Mouse (Mus musculus): ENCODE data around the gene Grik5. TPM values are rescaled to one million over a fixed set of nuclear protein-coding genes. Genes with fewer than 3 reads are reported as not detected.

The Grik5 gene
- polyA plus RNA-seq, 1 experiment from 2014 or later, result 8.5 TPM

GRCm38 (mm10) chr7:25000711-25001110, 71.4 kb downstream of the Grik5 start:
- Histone ChIP-seq H3K27ac (no peak overlapping the region), H3K4me1 (peaks cover 13% of the 10 kb centered on the region), H3K4me2 (replicated peaks) (no peak overlapping the region), H3K4me3 (no peak overlapping the region), H3K27me3 (peaks cover 31% of the 10 kb centered on the region), H3K9ac (no peak overlapping the region), H3K9me3 (no peaks in the 10 kb centered on the region), H3K36me3 (no peaks in the 10 kb centered on the region)
- no peak for ATAC-seq (ENCODE audit: low FRiP score, low read depth)
- WGBS, result 74% methylated on average over 12 of the region's 12 CpGs

GRCm38 (mm10) chr7:25000211-25000610, 71.9 kb downstream of the Grik5 start:
- ATAC-seq (ENCODE audit: low FRiP score, low read depth), result no peak
- no peak overlapping the region for H3K9ac ChIP-seq
- no peak overlapping the region for H3K4me3 ChIP-seq
- H3K27ac ChIP-seq, result no peak overlapping the region
- no peaks in the 10 kb centered on the region for H3K9me3 ChIP-seq
- H3K27me3 ChIP-seq, result peaks cover 26% of the 10 kb centered on the region
- no peak overlapping the region for H3K4me2 ChIP-seq (replicated peaks)
- H3K4me1 ChIP-seq, result peaks cover 8% of the 10 kb centered on the region
- no peaks in the 10 kb centered on the region for H3K36me3 ChIP-seq
- WGBS, result 69% methylated on average over 7 of the region's 7 CpGs

GRCm38 (mm10) chr7:24993081-24993480, 79.1 kb downstream of the Grik5 start:
- Histone ChIP-seq H3K27ac (no peak overlapping the region), H3K4me2 (replicated peaks) (no peak overlapping the region), H3K4me1 (no peaks in the 10 kb centered on the region), H3K36me3 (no peaks in the 10 kb centered on the region), H3K9me3 (no peaks in the 10 kb centered on the region), H3K4me3 (no peak overlapping the region), H3K9ac (no peak overlapping the region), H3K27me3 (peaks cover 14% of the 10 kb centered on the region)
- no peak for ATAC-seq (ENCODE audit: low FRiP score, low read depth)
- 69% methylated on average over 6 of the region's 6 CpGs for WGBS

GRCm38 (mm10) chr7:24990478-24990877, 81.7 kb downstream of the Grik5 start:
- no peaks in the 10 kb centered on the region for H3K36me3 ChIP-seq
- H3K4me3 ChIP-seq, result no peak overlapping the region
- no peak overlapping the region for H3K4me2 ChIP-seq (replicated peaks)
- WGBS, result 81% methylated on average over 8 of the region's 8 CpGs
- ATAC-seq (ENCODE audit: low FRiP score, low read depth), result no peak
- no peaks in the 10 kb centered on the region for H3K9me3 ChIP-seq
- H3K27me3 ChIP-seq, result peaks cover 14% of the 10 kb centered on the region
- no peaks in the 10 kb centered on the region for H3K4me1 ChIP-seq
- H3K27ac ChIP-seq, result no peak overlapping the region
- no peak overlapping the region for H3K9ac ChIP-seq

GRCm38 (mm10) chr7:24987941-24988340, 84.2 kb downstream of the Grik5 start:
- H3K9me3 ChIP-seq, result no peaks in the 10 kb centered on the region
- no peak overlapping the region for H3K9ac ChIP-seq
- H3K4me2 ChIP-seq (replicated peaks), result no peak overlapping the region
- no peaks in the 10 kb centered on the region for H3K36me3 ChIP-seq
- no peaks in the 10 kb centered on the region for H3K4me1 ChIP-seq
- ATAC-seq (ENCODE audit: low FRiP score, low read depth), result no peak
- H3K27me3 ChIP-seq, result peaks cover 10% of the 10 kb centered on the region
- H3K27ac ChIP-seq, result no peak overlapping the region
- WGBS, result 85% methylated on average over 14 of the region's 14 CpGs
- H3K4me3 ChIP-seq, result no peak overlapping the region

- no peak overlapping the region for H3K27ac ChIP-seq
- no peak overlapping the region for H3K4me3 ChIP-seq
- H3K9ac ChIP-seq, result no peak overlapping the region
- no peaks in the 10 kb centered on the region for H3K27me3 ChIP-seq
- WGBS, result 73% methylated on average over 5 of the region's 5 CpGs
- H3K36me3 ChIP-seq, result no peaks in the 10 kb centered on the region
- no peak overlapping the region for H3K4me2 ChIP-seq (replicated peaks)
- ATAC-seq (ENCODE audit: low FRiP score, low read depth), result no peak
- H3K4me1 ChIP-seq, result no peaks in the 10 kb centered on the region
- no peaks in the 10 kb centered on the region for H3K9me3 ChIP-seq
These were observed 86.3 kb downstream of the Grik5 start for GRCm38 (mm10) chr7:24985799-24986198.

- no peak for ATAC-seq (ENCODE audit: low FRiP score, low read depth)
- H3K9me3 ChIP-seq, result no peaks in the 10 kb centered on the region
- no peak overlapping the region for H3K9ac ChIP-seq
- H3K4me3 ChIP-seq, result no peak overlapping the region
- H3K36me3 ChIP-seq, result no peaks in the 10 kb centered on the region
- no peaks in the 10 kb centered on the region for H3K27me3 ChIP-seq
- no peak overlapping the region for H3K4me2 ChIP-seq (replicated peaks)
- H3K27ac ChIP-seq, result no peak overlapping the region
- WGBS, result 82% methylated on average over 2 of the region's 2 CpGs
- no peaks in the 10 kb centered on the region for H3K4me1 ChIP-seq
These were observed 87.8 kb downstream of the Grik5 start for GRCm38 (mm10) chr7:24984307-24984706.

GRCm38 (mm10) chr7:24983396-24983795, 88.8 kb downstream of the Grik5 start:
- Histone ChIP-seq H3K9me3 (no peaks in the 10 kb centered on the region), H3K9ac (no peak overlapping the region), H3K27ac (no peak overlapping the region), H3K4me3 (no peak overlapping the region), H3K4me1 (no peaks in the 10 kb centered on the region), H3K27me3 (peaks cover 4% of the 10 kb centered on the region; the same call in 1 of the 2 replicates), H3K4me2 (replicated peaks) (no peak overlapping the region), H3K36me3 (no peaks in the 10 kb centered on the region)
- no peak for ATAC-seq (ENCODE audit: low FRiP score, low read depth)
- 88% methylated on average over 5 of the region's 5 CpGs for WGBS

GRCm38 (mm10) chr7:24980439-24980838, 91.7 kb downstream of the Grik5 start:
- H3K9me3 ChIP-seq, result no peaks in the 10 kb centered on the region
- ATAC-seq (ENCODE audit: low FRiP score, low read depth), result no peak
- H3K4me2 ChIP-seq (replicated peaks), result no peak overlapping the region
- H3K36me3 ChIP-seq, result no peaks in the 10 kb centered on the region
- H3K27me3 ChIP-seq, result peaks cover 4% of the 10 kb centered on the region; the same call in 1 of the 2 replicates
- H3K4me3 ChIP-seq, result no peak overlapping the region
- 81% methylated on average over 7 of the region's 7 CpGs for WGBS
- no peaks in the 10 kb centered on the region for H3K4me1 ChIP-seq
- no peak overlapping the region for H3K27ac ChIP-seq
- no peak overlapping the region for H3K9ac ChIP-seq

- no peak for ATAC-seq (ENCODE audit: low FRiP score, low read depth)
- H3K27me3 ChIP-seq, result peaks cover 4% of the 10 kb centered on the region; the same call in 1 of the 2 replicates
- H3K36me3 ChIP-seq, result no peaks in the 10 kb centered on the region
- H3K27ac ChIP-seq, result no peak overlapping the region
- no peaks in the 10 kb centered on the region for H3K4me1 ChIP-seq
- no peaks in the 10 kb centered on the region for H3K9me3 ChIP-seq
- H3K4me2 ChIP-seq (replicated peaks), result no peak overlapping the region
- 88% methylated on average over 7 of the region's 7 CpGs for WGBS
- H3K9ac ChIP-seq, result no peak overlapping the region
- no peak overlapping the region for H3K4me3 ChIP-seq
These were observed 93.4 kb downstream of the Grik5 start for GRCm38 (mm10) chr7:24978781-24979180.

- Histone ChIP-seq H3K9ac (no peak overlapping the region), H3K27ac (no peak overlapping the region), H3K4me2 (replicated peaks) (no peak overlapping the region), H3K4me3 (no peak overlapping the region), H3K36me3 (peaks cover 2% of the 10 kb centered on the region), H3K27me3 (peaks cover 4% of the 10 kb centered on the region; the same call in 1 of the 2 replicates), H3K4me1 (peaks cover 8% of the 10 kb centered on the region), H3K9me3 (no peaks in the 10 kb centered on the region)
- WGBS, result 29% methylated on average over 9 of the region's 9 CpGs
- ATAC-seq (ENCODE audit: low FRiP score, low read depth), result no peak
These were observed 97.1 kb downstream of the Grik5 start for GRCm38 (mm10) chr7:24974893-24975595.

GRCm38 (mm10) chr7:24973902-24974301, 98.2 kb downstream of the Grik5 start:
- WGBS, result 73% methylated on average over 5 of the region's 5 CpGs
- Histone ChIP-seq H3K4me1 (peaks cover 8% of the 10 kb centered on the region), H3K4me3 (no peak overlapping the region), H3K9ac (no peak overlapping the region), H3K4me2 (replicated peaks) (no peak overlapping the region), H3K36me3 (peaks cover 8% of the 10 kb centered on the region), H3K27me3 (peaks cover 3% of the 10 kb centered on the region; the same call in 1 of the 2 replicates), H3K9me3 (no peaks in the 10 kb centered on the region), H3K27ac (no peak overlapping the region)
- ATAC-seq (ENCODE audit: low FRiP score, low read depth), result no peak

- Histone ChIP-seq H3K36me3 (peaks cover 8% of the 10 kb centered on the region), H3K9me3 (no peaks in the 10 kb centered on the region), H3K27ac (no peak overlapping the region), H3K4me1 (peaks cover 8% of the 10 kb centered on the region), H3K4me3 (no peak overlapping the region), H3K9ac (no peak overlapping the region), H3K27me3 (no peaks in the 10 kb centered on the region), H3K4me2 (replicated peaks) (no peak overlapping the region)
- 78% methylated on average over 4 of the region's 4 CpGs for WGBS
- ATAC-seq (ENCODE audit: low FRiP score, low read depth), result no peak
These were observed 98.9 kb downstream of the Grik5 start for GRCm38 (mm10) chr7:24973208-24973607.

Measured in limb, embryonic 13.5 days (tissue).